Mouse (Mus musculus): ENCODE measurements around the gene Hoxd1. TPM values are rescaled to one million over a fixed set of nuclear protein-coding genes. Genes with fewer than 3 reads are reported as not detected.

Hoxd1 gene
- polyA plus RNA-seq, 2 experiments: 0.48 to 0.59 TPM

DNA sequence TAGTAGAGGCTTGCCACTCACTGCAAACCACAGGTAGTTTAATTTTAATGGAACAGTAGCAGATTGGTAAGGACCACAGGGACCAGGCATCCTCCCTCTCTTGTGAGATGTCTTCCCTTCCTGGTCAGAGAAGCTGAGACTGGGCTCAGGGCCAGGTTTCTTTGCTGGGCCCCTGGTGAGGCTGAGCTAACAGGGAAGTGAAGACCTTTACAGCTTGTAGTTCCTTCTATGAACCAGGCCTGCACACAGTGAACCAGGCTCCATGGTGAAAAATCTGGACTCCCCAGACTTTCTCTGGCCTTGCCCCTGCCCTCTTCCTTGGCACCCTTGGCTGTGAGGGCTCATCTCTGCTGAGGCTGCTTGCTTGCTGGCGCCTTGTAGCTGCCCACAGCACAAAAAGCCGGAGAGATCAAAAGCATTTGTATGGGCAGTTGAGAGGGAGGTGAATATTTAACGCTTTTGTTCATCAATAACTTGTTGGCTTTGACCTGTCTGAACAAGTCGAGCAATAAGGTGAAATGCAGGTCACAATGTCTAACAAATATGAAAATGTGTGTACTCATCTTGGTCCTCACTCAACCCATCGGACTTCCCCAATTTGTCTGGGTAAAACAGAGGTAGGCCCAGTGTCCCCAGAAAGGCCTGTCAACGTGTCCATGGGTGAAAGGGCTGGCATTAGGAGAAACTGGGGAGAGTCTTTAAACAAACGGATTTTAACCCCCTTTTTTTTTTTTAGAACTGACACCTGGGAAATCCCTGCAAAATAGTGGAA, 38.4 kb upstream of the Hoxd1 start:
- no peak overlapping the region for H3K4me2 ChIP-seq (replicated peaks; ENCODE audit: low read depth, low read length, severe bottlenecking)
- DNase-seq (ENCODE audit: low spot score): no peak
- H3K36me3 ChIP-seq (ENCODE audit: control insufficient read depth, insufficient read depth, low read length): no peaks in the 10 kb centered on the region
- no peaks in the 10 kb centered on the region for H3K9me3 ChIP-seq (ENCODE audit: control insufficient read depth, low read length)
- 53% methylated on average over 7 of the region's 7 CpGs for WGBS
- H3K27me3 ChIP-seq (ENCODE audit: control insufficient read depth, insufficient read depth, low read length): peaks cover 98% of the 10 kb centered on the region
- no peak for TF ChIP-seq POLR2A (IDR thresholded peaks at IDR 0.05; ENCODE audit: borderline replicate concordance, extremely low read depth, insufficient read depth, insufficient read length)
- H3K9ac ChIP-seq (ENCODE audit: low read depth, low read length, severe bottlenecking): no peak overlapping the region
- H3K4me3 ChIP-seq (replicated peaks; ENCODE audit: low read length): no peak overlapping the region
- no peak overlapping the region for H3K27ac ChIP-seq (replicated peaks; ENCODE audit: low read depth, low read length)
- peaks cover 11% of the 10 kb centered on the region for H3K4me1 ChIP-seq (ENCODE audit: control insufficient read depth, insufficient read depth, low read length)
- no peak for ATAC-seq (ENCODE audit: low FRiP score, low read depth)

DNA sequence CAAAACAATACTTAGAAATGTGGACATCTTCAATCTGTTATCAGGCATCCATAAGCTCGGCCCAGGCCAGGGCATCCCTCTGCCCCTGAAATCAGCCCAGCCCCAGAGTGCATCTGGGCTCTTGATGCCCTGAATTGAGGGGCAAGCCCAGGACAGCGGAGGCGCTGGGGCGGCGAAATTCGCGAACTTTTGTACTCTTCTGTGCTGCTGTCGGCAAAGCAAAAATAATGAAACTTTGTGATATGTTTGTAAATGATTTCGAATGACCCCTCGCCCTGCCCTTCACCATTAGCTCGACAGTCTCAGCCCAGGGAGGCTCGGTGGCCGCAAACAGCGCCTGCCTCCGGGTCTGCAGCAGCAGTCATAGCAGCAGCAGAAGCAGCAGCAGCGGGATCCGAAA, 37.6 kb upstream of the Hoxd1 start:
- H3K4me2 ChIP-seq (replicated peaks; ENCODE audit: low read depth, low read length, severe bottlenecking): no peak overlapping the region
- H3K27me3 ChIP-seq (ENCODE audit: control insufficient read depth, insufficient read depth, low read length): peaks cover 98% of the 10 kb centered on the region
- H3K27ac ChIP-seq (replicated peaks; ENCODE audit: low read depth, low read length): no peak overlapping the region
- no peak overlapping the region for H3K4me3 ChIP-seq (replicated peaks; ENCODE audit: low read length)
- peaks cover 11% of the 10 kb centered on the region for H3K4me1 ChIP-seq (ENCODE audit: control insufficient read depth, insufficient read depth, low read length)
- DNase-seq (ENCODE audit: low spot score): no peak
- 31% methylated on average over 17 of the region's 17 CpGs for whole genome bisulfite sequencing
- no peak overlapping the region for H3K9ac ChIP-seq (ENCODE audit: low read depth, low read length, severe bottlenecking)
- TF ChIP-seq POLR2A (IDR thresholded peaks at IDR 0.05; ENCODE audit: borderline replicate concordance, extremely low read depth, insufficient read depth, insufficient read length): no peak
- H3K9me3 ChIP-seq (ENCODE audit: control insufficient read depth, low read length): no peaks in the 10 kb centered on the region
- no peak for ATAC-seq (ENCODE audit: low FRiP score, low read depth)
- H3K36me3 ChIP-seq (ENCODE audit: control insufficient read depth, insufficient read depth, low read length): no peaks in the 10 kb centered on the region

DNA sequence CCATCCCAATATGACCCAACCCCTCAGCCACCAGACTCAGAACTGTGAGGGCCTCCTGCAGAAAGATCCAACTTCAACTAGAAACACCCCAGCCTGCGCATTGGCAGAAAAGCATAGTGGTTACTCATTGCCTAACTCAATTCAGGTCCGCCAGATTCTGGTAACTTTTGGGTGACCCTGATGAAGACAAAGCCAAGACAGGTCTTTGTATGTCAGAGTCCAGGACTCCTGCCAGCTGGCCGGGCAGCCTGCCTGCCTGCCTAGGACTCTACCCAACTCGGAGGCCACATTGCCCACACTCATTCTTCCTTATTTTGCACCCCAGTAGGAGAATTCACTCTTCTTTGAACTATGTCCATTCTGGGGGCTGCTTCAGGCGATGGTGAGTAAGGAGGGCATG, 36.2 kb upstream of the Hoxd1 start, which contains the start of gene Gm28230:
Gene Gm28230 (plus strand): TSS at position 178 of the 400 bp plus-strand sequence.
- ATAC-seq (ENCODE audit: low FRiP score, low read depth): no peak
- peak within 1 kb of the TSS; percentile 55 for H3K4me2 ChIP-seq (replicated peaks; ENCODE audit: low read depth, low read length, severe bottlenecking)
- no peaks in the 10 kb centered on the region for H3K9me3 ChIP-seq (ENCODE audit: control insufficient read depth, low read length)
- H3K27ac ChIP-seq (replicated peaks; ENCODE audit: low read depth, low read length): no peak within 1 kb of the TSS
- peak within 1 kb of the TSS; percentile 34 for H3K4me3 ChIP-seq (replicated peaks; ENCODE audit: low read length)
- WGBS: 45% methylated on average over 5 of the region's 5 CpGs
- no peak for TF ChIP-seq POLR2A (IDR thresholded peaks at IDR 0.05; ENCODE audit: borderline replicate concordance, extremely low read depth, insufficient read depth, insufficient read length)
- peaks cover 11% of the 10 kb centered on the region for H3K4me1 ChIP-seq (ENCODE audit: control insufficient read depth, insufficient read depth, low read length)
- no peak for DNase-seq (ENCODE audit: low spot score)
- no peaks in the 10 kb centered on the region for H3K36me3 ChIP-seq (ENCODE audit: control insufficient read depth, insufficient read depth, low read length)
- peak within 1 kb of the TSS; percentile 28; the same call in 1 of the 2 replicates for H3K9ac ChIP-seq (ENCODE audit: low read depth, low read length, severe bottlenecking)
- H3K27me3 ChIP-seq (ENCODE audit: control insufficient read depth, insufficient read depth, low read length): peaks cover 98% of the 10 kb centered on the region

DNA sequence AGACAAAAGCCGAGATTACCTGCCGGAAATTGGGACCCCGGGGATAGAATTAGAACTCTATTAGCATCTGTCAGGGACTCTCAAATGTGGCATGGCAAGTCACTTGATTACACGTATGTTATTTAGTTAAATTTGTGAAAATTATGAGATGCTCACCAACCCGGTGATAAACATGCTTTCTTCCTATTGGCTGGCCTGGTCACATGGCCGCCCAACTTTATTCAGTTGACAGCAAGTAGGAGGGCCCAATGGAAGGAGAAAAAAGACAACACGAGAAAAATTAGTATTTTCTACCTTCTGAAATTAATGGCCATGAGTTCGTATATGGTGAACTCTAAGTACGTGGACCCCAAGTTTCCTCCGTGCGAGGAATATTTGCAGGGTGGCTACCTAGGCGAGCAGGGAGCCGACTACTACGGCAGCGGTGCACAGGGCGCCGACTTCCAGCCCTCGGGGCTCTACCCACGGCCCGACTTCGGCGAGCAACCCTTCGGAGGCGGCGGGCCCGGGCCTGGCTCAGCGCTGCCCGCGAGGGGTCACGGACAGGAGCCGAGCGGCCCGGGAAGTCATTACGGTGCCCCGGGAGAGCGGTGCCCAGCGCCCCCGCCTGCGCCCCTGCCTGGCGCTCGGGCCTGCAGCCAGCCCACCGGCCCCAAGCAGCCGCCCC, 35.7 kb upstream of the Hoxd1 start:
- Histone ChIP-seq H3K4me2 (replicated peaks; ENCODE audit: low read depth, low read length, severe bottlenecking) (peak overlapping the region; percentile 55), H3K27ac (replicated peaks; ENCODE audit: low read depth, low read length) (no peak overlapping the region), H3K4me3 (replicated peaks; ENCODE audit: low read length) (peak overlapping the region; percentile 34), H3K27me3 (ENCODE audit: control insufficient read depth, insufficient read depth, low read length) (peaks cover 98% of the 10 kb centered on the region), H3K9me3 (ENCODE audit: control insufficient read depth, low read length) (no peaks in the 10 kb centered on the region), H3K9ac (ENCODE audit: low read depth, low read length, severe bottlenecking) (peak overlapping the region; percentile 28; the same call in 1 of the 2 replicates), H3K36me3 (ENCODE audit: control insufficient read depth, insufficient read depth, low read length) (no peaks in the 10 kb centered on the region), H3K4me1 (ENCODE audit: control insufficient read depth, insufficient read depth, low read length) (peaks cover 11% of the 10 kb centered on the region)
- no peak for TF ChIP-seq POLR2A (IDR thresholded peaks at IDR 0.05; ENCODE audit: borderline replicate concordance, extremely low read depth, insufficient read depth, insufficient read length)
- no peak for DNase-seq (ENCODE audit: low spot score)
- ATAC-seq (ENCODE audit: low FRiP score, low read depth): no peak
- 6% methylated on average over 39 of the region's 43 CpGs for WGBS

DNA sequence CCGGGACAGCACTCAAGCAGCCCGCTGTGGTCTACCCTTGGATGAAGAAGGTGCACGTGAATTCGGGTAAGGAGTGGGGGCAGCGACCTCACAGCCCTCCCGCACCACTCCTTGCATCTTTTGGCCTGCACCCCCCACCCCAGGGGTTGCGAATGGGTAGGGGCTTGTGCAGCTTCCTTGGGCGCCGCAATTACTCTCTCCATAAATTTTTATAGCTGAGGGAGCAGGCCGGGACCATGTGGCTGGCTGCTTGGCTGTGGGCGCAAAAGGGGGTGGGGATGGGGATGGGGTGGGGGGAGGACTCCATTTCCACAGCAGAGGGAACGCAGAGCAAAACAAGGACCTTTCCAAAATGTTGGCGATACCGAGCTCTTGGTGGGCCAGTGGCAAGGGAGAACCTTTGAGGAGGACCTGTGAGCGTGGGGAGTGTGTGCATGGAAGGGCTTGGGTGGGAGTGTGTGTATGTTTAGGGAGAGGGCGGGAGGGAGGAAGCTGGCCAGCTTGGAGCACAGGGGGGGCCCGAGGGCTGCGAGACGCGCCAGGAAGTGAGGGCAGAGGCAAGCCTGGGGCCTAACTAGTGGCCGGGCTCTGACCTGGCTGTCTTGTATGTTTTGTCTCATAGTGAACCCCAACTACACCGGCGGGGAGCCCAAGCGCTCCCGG, 35.0 kb upstream of the Hoxd1 start:
- Histone ChIP-seq H3K4me3 (replicated peaks; ENCODE audit: low read length) (peak overlapping the region; percentile 34), H3K27me3 (ENCODE audit: control insufficient read depth, insufficient read depth, low read length) (peaks cover 98% of the 10 kb centered on the region), H3K36me3 (ENCODE audit: control insufficient read depth, insufficient read depth, low read length) (no peaks in the 10 kb centered on the region), H3K4me2 (replicated peaks; ENCODE audit: low read depth, low read length, severe bottlenecking) (peak overlapping the region; percentile 55), H3K9me3 (ENCODE audit: control insufficient read depth, low read length) (no peaks in the 10 kb centered on the region), H3K27ac (replicated peaks; ENCODE audit: low read depth, low read length) (no peak overlapping the region), H3K9ac (ENCODE audit: low read depth, low read length, severe bottlenecking) (peak overlapping the region; percentile 28; the same call in 1 of the 2 replicates), H3K4me1 (ENCODE audit: control insufficient read depth, insufficient read depth, low read length) (peaks cover 13% of the 10 kb centered on the region)
- no peak for TF ChIP-seq POLR2A (IDR thresholded peaks at IDR 0.05; ENCODE audit: borderline replicate concordance, extremely low read depth, insufficient read depth, insufficient read length)
- DNase-seq (ENCODE audit: low spot score) (no peak), ATAC-seq (ENCODE audit: low FRiP score, low read depth) (0 out of 2 replicates have a peak, but pooled peaks have one; percentile 13)
- WGBS: 14% methylated on average over 25 of the region's 25 CpGs

Data from limb, embryonic 14.5 days (tissue).